Mouse (Mus musculus): ENCODE measurements around the gene Ostf1.

The Ostf1 gene

GRCm38 (mm10) chr19:18579012-18579358, 52.6 kb downstream of the Ostf1 start:
- peaks cover 4% of the 10 kb centered on the region for H3K36me3 ChIP-seq (ENCODE audit: control insufficient read depth, insufficient read depth, low read length, poor library complexity, severe bottlenecking)

GRCm38 (mm10) chr19:18578216-18579011, 53.2 kb downstream of the Ostf1 start:
- Histone ChIP-seq H3K36me3 (ENCODE audit: control insufficient read depth, insufficient read depth, low read length, poor library complexity, severe bottlenecking) (peaks cover 4% of the 10 kb centered on the region), H3K27me3 (ENCODE audit: control insufficient read depth, insufficient read depth, low read length, poor library complexity, severe bottlenecking) (no peaks in the 10 kb centered on the region)
- DNase-seq (ENCODE audit: low read depth, low spot score): no peak

More at GRCm38 (mm10) chr19:18579012-18579358, 52.6 kb downstream of the Ostf1 start:
- no peak for DNase-seq (ENCODE audit: low read depth, low spot score)
- no peaks in the 10 kb centered on the region for H3K27me3 ChIP-seq (ENCODE audit: control insufficient read depth, insufficient read depth, low read length, poor library complexity, severe bottlenecking)

DNA sequence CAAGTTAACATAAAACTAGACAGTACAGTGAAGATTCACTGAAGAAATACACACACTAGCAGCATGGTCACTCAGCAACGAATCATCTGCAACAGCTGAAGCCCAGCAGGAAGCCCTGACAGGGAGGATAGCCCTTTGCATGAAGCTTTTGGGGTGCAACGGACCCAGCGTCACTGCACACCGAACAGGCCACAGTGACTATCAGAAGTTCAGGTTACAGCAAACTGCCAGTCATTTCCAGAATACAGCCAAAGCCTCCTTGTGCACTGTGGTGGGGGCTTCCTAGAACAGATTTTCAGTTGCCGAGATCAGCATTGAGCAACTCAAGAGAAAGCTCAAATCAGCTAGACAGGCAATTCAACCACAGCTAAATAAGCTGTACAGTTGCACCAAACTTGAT, 54.3 kb downstream of the Ostf1 start:
- Histone ChIP-seq H3K36me3 (ENCODE audit: control insufficient read depth, insufficient read depth, low read length, poor library complexity, severe bottlenecking) (peaks cover 3% of the 10 kb centered on the region), H3K27me3 (ENCODE audit: control insufficient read depth, insufficient read depth, low read length, poor library complexity, severe bottlenecking) (no peaks in the 10 kb centered on the region)
- DNase-seq (ENCODE audit: low read depth, low spot score): no peak

DNA sequence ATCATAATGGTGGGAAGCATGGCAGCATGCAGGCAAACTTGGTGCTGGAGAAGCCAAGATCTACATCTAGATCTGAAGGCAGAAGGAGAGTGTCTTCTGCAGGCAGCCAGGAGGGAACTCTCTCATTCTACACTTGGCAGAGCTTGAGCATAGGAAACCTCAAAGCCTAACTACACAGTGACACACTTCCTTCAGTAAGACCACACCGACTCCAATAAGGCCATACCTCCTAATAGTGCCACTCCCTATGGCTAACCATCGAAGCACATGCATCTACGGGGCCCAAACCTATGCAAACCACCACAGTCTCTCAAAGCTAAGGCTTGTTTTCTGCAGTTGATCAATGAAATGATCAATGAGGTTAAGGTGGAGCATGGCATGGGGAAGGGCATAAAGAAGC, 55.7 kb downstream of the Ostf1 start:
- DNase-seq (ENCODE audit: low read depth, low spot score): no peak
- no peaks in the 10 kb centered on the region for H3K27me3 ChIP-seq (ENCODE audit: control insufficient read depth, insufficient read depth, low read length, poor library complexity, severe bottlenecking)
- peaks cover 2% of the 10 kb centered on the region; the same call in 1 of the 2 replicates for H3K36me3 ChIP-seq (ENCODE audit: control insufficient read depth, insufficient read depth, low read length, poor library complexity, severe bottlenecking)

- Histone ChIP-seq H3K27me3 (ENCODE audit: control insufficient read depth, insufficient read depth, low read length, poor library complexity, severe bottlenecking) (no peaks in the 10 kb centered on the region), H3K36me3 (ENCODE audit: control insufficient read depth, insufficient read depth, low read length, poor library complexity, severe bottlenecking) (peaks cover 2% of the 10 kb centered on the region; the same call in 1 of the 2 replicates)
- DNase-seq (ENCODE audit: low read depth, low spot score): no peak
These were observed 57.7 kb downstream of the Ostf1 start for GRCm38 (mm10) chr19:18573907-18574306.

DNA sequence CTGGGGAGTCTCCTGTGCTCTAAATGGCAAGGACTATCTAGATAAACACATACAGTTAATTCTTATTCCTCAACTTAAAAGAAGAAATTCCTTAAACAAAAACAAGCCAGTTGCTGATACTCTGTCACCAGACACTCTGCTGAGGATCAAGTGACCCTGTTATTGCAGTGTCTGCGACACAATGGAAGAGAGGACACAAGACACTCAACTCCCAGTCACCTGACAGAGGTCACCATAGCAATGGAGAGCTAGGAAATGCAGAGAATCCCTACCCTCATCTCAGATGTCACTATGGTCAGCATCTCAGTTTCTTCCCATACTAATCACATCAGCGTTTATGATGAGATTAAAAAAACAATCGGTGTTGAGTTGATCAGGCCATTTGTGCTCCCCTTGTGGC, 58.2 kb downstream of the Ostf1 start:
- Histone ChIP-seq H3K36me3 (ENCODE audit: control insufficient read depth, insufficient read depth, low read length, poor library complexity, severe bottlenecking) (peaks cover 2% of the 10 kb centered on the region; the same call in 1 of the 2 replicates), H3K27me3 (ENCODE audit: control insufficient read depth, insufficient read depth, low read length, poor library complexity, severe bottlenecking) (no peaks in the 10 kb centered on the region)
- no peak for DNase-seq (ENCODE audit: low read depth, low spot score)

DNA sequence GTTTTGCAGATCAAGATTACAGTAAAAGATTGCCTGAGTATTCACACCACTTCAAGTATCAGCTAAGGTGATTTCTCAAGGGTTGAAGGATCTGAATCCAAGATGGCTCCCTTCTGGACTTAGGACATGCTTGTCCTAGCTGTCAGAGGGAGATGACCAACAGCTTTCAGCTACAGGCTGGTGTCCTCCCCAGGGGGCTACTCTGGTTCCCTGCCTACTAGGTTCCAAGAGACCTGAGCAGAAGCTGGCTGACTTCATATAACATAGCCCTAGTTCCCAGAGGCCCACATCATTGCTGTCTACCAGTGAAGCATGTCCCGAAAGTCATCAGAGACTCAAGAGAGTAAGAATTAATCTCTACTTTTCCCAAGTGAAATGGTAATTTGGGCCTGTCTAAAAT, 62.1 kb downstream of the Ostf1 start:
- no peaks in the 10 kb centered on the region for H3K36me3 ChIP-seq (ENCODE audit: control insufficient read depth, insufficient read depth, low read length, poor library complexity, severe bottlenecking)
- no peaks in the 10 kb centered on the region for H3K27me3 ChIP-seq (ENCODE audit: control insufficient read depth, insufficient read depth, low read length, poor library complexity, severe bottlenecking)
- DNase-seq (ENCODE audit: low read depth, low spot score): no peak

- Histone ChIP-seq H3K36me3 (ENCODE audit: control insufficient read depth, insufficient read depth, low read length, poor library complexity, severe bottlenecking) (no peaks in the 10 kb centered on the region), H3K27me3 (ENCODE audit: control insufficient read depth, insufficient read depth, low read length, poor library complexity, severe bottlenecking) (no peaks in the 10 kb centered on the region)
- no peak for DNase-seq (ENCODE audit: low read depth, low spot score)
These were observed 62.7 kb downstream of the Ostf1 start for GRCm38 (mm10) chr19:18568828-18569430.

GRCm38 (mm10) chr19:18567936-18568827, 63.4 kb downstream of the Ostf1 start:
- DNase-seq (ENCODE audit: low read depth, low spot score): no peak
- H3K36me3 ChIP-seq (ENCODE audit: control insufficient read depth, insufficient read depth, low read length, poor library complexity, severe bottlenecking): no peaks in the 10 kb centered on the region
- H3K27me3 ChIP-seq (ENCODE audit: control insufficient read depth, insufficient read depth, low read length, poor library complexity, severe bottlenecking): no peaks in the 10 kb centered on the region

- Histone ChIP-seq H3K36me3 (ENCODE audit: control insufficient read depth, insufficient read depth, low read length, poor library complexity, severe bottlenecking) (no peaks in the 10 kb centered on the region), H3K27me3 (ENCODE audit: control insufficient read depth, insufficient read depth, low read length, poor library complexity, severe bottlenecking) (no peaks in the 10 kb centered on the region)
- no peak for DNase-seq (ENCODE audit: low read depth, low spot score)
These were observed 64.1 kb downstream of the Ostf1 start for GRCm38 (mm10) chr19:18567501-18567900.

- no peaks in the 10 kb centered on the region for H3K36me3 ChIP-seq (ENCODE audit: control insufficient read depth, insufficient read depth, low read length, poor library complexity, severe bottlenecking)
- H3K27me3 ChIP-seq (ENCODE audit: control insufficient read depth, insufficient read depth, low read length, poor library complexity, severe bottlenecking): no peaks in the 10 kb centered on the region
- DNase-seq (ENCODE audit: low read depth, low spot score): no peak
These were observed 73.9 kb downstream of the Ostf1 start for GRCm38 (mm10) chr19:18557708-18558107.

DNA sequence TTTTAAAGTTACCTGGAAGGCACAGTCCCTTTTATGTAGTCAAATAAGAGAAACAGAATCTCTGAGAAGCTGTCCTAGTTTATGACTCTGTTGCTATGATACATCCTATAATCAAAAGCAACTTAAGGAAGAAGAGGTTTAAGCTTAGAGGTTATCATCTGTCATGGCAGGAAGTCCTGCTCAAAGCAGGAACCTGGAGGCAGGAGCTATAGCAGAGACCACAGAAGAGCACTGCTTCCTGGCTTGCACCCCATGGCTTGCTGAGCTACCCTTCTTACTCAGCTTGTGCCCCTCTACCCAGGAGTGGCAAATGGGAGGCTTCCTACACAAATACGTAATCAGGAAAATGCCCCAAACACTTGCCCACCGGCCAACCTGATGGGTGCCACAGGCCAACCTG, 76.0 kb downstream of the Ostf1 start:
- Histone ChIP-seq H3K36me3 (ENCODE audit: control insufficient read depth, insufficient read depth, low read length, poor library complexity, severe bottlenecking) (no peaks in the 10 kb centered on the region), H3K27me3 (ENCODE audit: control insufficient read depth, insufficient read depth, low read length, poor library complexity, severe bottlenecking) (no peaks in the 10 kb centered on the region)
- no peak for DNase-seq (ENCODE audit: low read depth, low spot score)

DNA sequence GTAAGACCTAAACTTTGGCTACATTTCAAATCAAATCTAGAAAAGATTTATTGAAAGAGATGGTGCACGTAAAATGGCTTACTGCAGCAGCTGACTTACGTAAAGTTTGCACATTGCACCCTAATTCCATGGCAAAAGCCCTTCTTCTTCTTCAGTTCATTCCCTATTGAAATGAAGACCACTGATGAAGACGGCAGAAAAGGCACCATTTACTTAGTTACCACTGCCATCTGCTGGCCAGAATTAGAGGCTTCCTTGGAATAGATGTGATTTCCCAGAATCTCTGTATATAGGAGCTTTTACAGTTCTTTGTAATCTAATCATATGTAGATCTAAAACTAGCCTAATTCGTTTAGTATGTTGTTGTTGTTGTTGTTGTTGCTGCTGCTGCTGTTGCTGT, 83.0 kb downstream of the Ostf1 start:
- Histone ChIP-seq H3K27me3 (ENCODE audit: control insufficient read depth, insufficient read depth, low read length, poor library complexity, severe bottlenecking) (no peaks in the 10 kb centered on the region), H3K36me3 (ENCODE audit: control insufficient read depth, insufficient read depth, low read length, poor library complexity, severe bottlenecking) (no peaks in the 10 kb centered on the region)
- peak; percentile 47 for DNase-seq (ENCODE audit: low read depth, low spot score)
